Mouse (Mus musculus): ENCODE data around the gene Rgs7bp. TPM values are rescaled to one million over a fixed set of nuclear protein-coding genes. Genes with fewer than 3 reads are reported as not detected.

The Rgs7bp gene
- total and polyA plus RNA-seq, 2 experiments from 2014 or later, result 11.6 to 18.5 TPM

DNA sequence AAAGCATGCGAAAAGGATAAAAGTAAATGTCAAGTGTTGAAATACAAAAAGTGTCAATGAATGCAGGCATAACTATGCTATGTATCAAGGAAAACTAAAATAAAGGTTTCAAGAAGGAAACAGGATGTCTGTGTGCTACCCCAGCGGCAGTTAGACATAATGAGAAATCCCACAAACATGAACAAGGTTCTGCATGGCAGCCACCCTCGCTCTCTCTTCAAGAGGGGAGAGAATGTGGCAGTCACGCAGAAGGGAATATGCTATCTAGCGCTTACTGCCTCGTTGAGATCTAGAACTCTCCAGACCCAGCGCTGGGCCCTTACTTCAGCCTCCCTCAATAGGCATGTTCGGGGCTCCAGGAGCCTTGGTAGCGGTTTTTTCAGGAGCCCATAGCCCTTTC lies 38.2 kb downstream of the Rgs7bp start:
- Histone ChIP-seq H3K4me3 (ENCODE audit: low read length) (no peak overlapping the region), H3K4me1 (ENCODE audit: insufficient read depth, low read length) (no peaks in the 10 kb centered on the region), H3K36me3 (ENCODE audit: insufficient read depth, low read length) (no peaks in the 10 kb centered on the region), H3K9ac (replicated peaks; ENCODE audit: low read length) (no peak overlapping the region), H3K27me3 (ENCODE audit: insufficient read depth, low read length) (no peaks in the 10 kb centered on the region), H3K27ac (no peak overlapping the region), H3K4me2 (ENCODE audit: low read depth, low read length) (no peak overlapping the region), H3K9me3 (ENCODE audit: low read length) (no peaks in the 10 kb centered on the region)
- DNase-seq (ENCODE audit: low spot score), result no peak
- 80% methylated on average over 9 of the region's 9 CpGs for WGBS
- no peak for TF ChIP-seq CTCF (IDR thresholded peaks at IDR 0.05; ENCODE audit: low read depth)
- ATAC-seq, result no peak

DNA sequence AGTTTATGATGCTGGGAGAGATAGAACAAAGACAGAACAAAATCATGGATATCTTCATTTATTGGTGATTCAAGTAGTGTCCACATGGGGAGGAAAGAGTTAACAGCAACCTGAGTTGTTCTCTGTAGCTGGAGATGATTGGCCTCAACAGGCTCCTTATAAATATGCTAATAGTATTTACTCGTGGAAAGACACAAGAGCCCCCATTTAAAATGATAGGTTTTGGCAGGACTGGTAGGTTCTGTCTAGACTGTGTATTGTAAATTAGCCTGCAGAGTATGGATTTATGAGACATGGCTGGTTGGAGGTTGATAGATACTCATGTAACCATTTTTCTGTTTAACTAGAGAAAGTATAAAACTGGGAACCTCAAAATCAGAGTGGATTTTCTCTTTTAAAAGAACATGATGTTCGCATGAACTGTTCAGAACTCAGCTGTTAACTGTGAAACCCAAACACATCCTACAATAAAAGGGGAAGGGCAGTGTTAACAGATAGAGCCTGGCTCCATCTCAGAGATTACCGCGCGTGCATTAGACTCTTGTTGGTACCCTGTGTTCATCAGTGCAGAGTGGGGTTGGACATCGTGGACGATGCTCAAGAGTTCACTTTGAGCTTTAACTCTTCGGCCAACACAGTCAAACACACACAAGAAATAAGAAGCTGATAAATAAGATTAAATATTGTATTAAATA lies 38.9 kb downstream of the Rgs7bp start:
- 62% methylated on average over 8 of the region's 8 CpGs for WGBS
- Histone ChIP-seq H3K36me3 (ENCODE audit: insufficient read depth, low read length) (no peaks in the 10 kb centered on the region), H3K27me3 (ENCODE audit: insufficient read depth, low read length) (no peaks in the 10 kb centered on the region), H3K9me3 (ENCODE audit: low read length) (no peaks in the 10 kb centered on the region), H3K4me1 (ENCODE audit: insufficient read depth, low read length) (no peaks in the 10 kb centered on the region), H3K27ac (no peak overlapping the region), H3K9ac (replicated peaks; ENCODE audit: low read length) (no peak overlapping the region), H3K4me2 (ENCODE audit: low read depth, low read length) (no peak overlapping the region), H3K4me3 (ENCODE audit: low read length) (no peak overlapping the region)
- no peak for TF ChIP-seq CTCF (IDR thresholded peaks at IDR 0.05; ENCODE audit: low read depth)
- DNase-seq (ENCODE audit: low spot score), result peak; percentile 15
- ATAC-seq, result peak; percentile 38; the same call in 1 of the 2 replicates

DNA sequence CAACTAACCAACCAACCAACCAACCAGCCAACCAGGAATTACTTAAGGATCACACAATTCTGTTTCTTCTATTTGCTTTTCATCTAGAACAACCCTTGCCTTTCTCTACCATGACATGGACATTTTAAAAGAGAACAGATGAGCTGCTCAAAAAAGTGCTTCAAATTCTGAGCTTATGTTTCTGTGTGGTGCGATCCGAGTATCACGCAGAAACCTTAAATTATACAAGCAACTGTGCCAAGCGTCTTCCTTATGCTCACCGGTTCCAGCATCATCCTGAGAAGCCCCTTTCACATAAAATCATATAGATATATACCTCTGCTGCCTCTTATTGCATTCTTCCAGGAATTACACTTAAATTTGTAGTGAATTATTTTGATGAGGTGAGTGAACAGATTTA lies 43.4 kb downstream of the Rgs7bp start:
- WGBS, result 96% methylated on average over 5 of the region's 5 CpGs
- no peak overlapping the region for H3K9ac ChIP-seq (replicated peaks; ENCODE audit: low read length)
- no peak overlapping the region for H3K27ac ChIP-seq
- H3K36me3 ChIP-seq (ENCODE audit: insufficient read depth, low read length), result no peaks in the 10 kb centered on the region
- H3K4me1 ChIP-seq (ENCODE audit: insufficient read depth, low read length), result no peaks in the 10 kb centered on the region
- H3K9me3 ChIP-seq (ENCODE audit: low read length), result no peaks in the 10 kb centered on the region
- no peak overlapping the region for H3K4me3 ChIP-seq (ENCODE audit: low read length)
- H3K27me3 ChIP-seq (ENCODE audit: insufficient read depth, low read length), result no peaks in the 10 kb centered on the region
- DNase-seq (ENCODE audit: low spot score) (no peak), ATAC-seq (no peak)
- no peak overlapping the region for H3K4me2 ChIP-seq (ENCODE audit: low read depth, low read length)
- no peak for TF ChIP-seq CTCF (IDR thresholded peaks at IDR 0.05; ENCODE audit: low read depth)

DNA sequence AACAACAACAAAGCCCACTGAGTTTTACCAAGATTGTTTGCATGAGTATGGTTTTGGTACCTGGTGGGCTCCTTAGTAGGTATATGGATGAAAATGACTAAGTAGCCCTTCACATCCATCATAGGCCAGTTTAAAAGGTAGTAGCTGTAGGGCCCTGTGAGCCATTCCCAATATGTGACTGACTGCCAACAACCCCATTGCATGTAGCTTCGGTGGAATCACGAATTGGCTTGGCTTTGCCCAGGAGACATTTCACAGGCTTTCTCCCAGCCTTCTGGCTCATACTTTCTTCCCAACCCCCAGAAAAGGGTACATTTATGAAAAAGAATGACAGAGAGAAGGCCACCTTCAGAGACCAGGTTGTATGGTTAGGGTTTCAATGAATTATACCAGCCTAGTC lies 45.8 kb downstream of the Rgs7bp start:
- no peak overlapping the region for H3K4me3 ChIP-seq (ENCODE audit: low read length)
- H3K9me3 ChIP-seq (ENCODE audit: low read length), result no peaks in the 10 kb centered on the region
- H3K4me2 ChIP-seq (ENCODE audit: low read depth, low read length), result no peak overlapping the region
- H3K27ac ChIP-seq, result no peak overlapping the region
- no peaks in the 10 kb centered on the region for H3K27me3 ChIP-seq (ENCODE audit: insufficient read depth, low read length)
- H3K36me3 ChIP-seq (ENCODE audit: insufficient read depth, low read length), result no peaks in the 10 kb centered on the region
- H3K9ac ChIP-seq (replicated peaks; ENCODE audit: low read length), result no peak overlapping the region
- ATAC-seq (no peak), DNase-seq (ENCODE audit: low spot score) (no peak)
- no peak for TF ChIP-seq CTCF (IDR thresholded peaks at IDR 0.05; ENCODE audit: low read depth)
- no peaks in the 10 kb centered on the region for H3K4me1 ChIP-seq (ENCODE audit: insufficient read depth, low read length)
- WGBS, result 86% methylated on average over 2 of the region's 2 CpGs

DNA sequence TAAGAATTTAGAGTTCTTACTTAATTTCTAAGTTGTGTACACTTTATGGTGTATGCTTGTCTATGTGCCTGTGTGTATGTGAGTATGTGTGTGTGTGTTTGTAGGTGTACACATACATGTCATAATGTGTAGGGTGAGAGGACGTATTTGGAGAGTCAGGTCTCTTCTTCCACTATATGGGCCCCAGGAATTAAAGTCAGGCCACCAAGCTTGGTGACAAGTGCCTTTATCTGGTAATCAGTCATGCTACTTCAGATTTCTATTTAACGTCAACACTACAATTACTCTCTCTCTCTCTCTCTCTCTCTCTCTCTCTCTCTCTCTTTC lies 51.9 kb downstream of the Rgs7bp start:
- peak overlapping the region; percentile 72 for H3K27ac ChIP-seq
- DNase-seq (ENCODE audit: low spot score), result no peak
- no peaks in the 10 kb centered on the region for H3K9me3 ChIP-seq (ENCODE audit: low read length)

DNA sequence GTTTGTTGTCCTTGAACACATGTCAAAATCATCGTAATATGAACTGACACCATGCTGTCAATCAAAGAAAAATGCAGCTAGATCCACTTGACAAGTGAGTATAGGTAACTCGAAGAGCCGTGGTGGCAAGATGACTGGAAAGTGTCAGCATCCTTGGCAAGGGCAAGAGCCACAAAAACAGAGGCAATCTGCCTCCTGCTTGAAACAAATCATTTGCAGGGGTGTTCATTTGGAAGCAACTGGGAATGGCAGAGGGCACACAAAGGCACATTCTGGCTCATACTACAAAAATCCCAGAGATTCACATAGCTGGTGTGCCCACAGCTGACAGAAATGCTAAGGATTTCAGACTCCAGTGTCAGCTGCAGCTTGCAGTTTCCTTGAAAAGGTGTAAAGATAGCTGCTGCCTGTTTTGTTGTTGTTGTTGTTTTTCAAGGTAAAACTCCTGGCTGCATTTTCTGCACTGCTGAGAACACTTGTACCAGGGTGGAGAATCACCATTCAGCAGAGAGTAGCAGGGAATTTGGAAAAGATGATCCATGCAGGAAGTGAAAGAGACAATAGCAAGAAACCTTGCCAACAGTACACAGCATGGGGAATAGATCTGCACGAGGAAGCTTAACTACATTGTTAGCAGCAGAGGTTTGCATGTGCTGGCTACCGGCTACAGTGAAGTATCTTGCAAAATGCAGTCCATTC lies 52.4 kb downstream of the Rgs7bp start:
- Histone ChIP-seq H3K27me3 (ENCODE audit: insufficient read depth, low read length) (no peaks in the 10 kb centered on the region), H3K9me3 (ENCODE audit: low read length) (no peaks in the 10 kb centered on the region), H3K27ac (peak overlapping the region; percentile 72), H3K4me2 (ENCODE audit: low read depth, low read length) (no peak overlapping the region), H3K4me1 (ENCODE audit: insufficient read depth, low read length) (no peaks in the 10 kb centered on the region), H3K4me3 (ENCODE audit: low read length) (no peak overlapping the region), H3K9ac (replicated peaks; ENCODE audit: low read length) (no peak overlapping the region), H3K36me3 (ENCODE audit: insufficient read depth, low read length) (no peaks in the 10 kb centered on the region)
- WGBS, result 37% methylated on average over 5 of the region's 5 CpGs
- ATAC-seq (peak; percentile 79), DNase-seq (ENCODE audit: low spot score) (peak; percentile 59)
- no peak for TF ChIP-seq CTCF (IDR thresholded peaks at IDR 0.05; ENCODE audit: low read depth)

More for the DNA sequence above, 51.9 kb downstream of the Rgs7bp start:
- no peak for ATAC-seq
- H3K9ac ChIP-seq (replicated peaks; ENCODE audit: low read length), result no peak overlapping the region
- WGBS, result 44% methylated on average over 2 of the region's 2 CpGs
- H3K4me2 ChIP-seq (ENCODE audit: low read depth, low read length), result no peak overlapping the region
- no peaks in the 10 kb centered on the region for H3K4me1 ChIP-seq (ENCODE audit: insufficient read depth, low read length)
- no peak overlapping the region for H3K4me3 ChIP-seq (ENCODE audit: low read length)
- H3K27me3 ChIP-seq (ENCODE audit: insufficient read depth, low read length), result no peaks in the 10 kb centered on the region
- no peak for TF ChIP-seq CTCF (IDR thresholded peaks at IDR 0.05; ENCODE audit: low read depth)
- H3K36me3 ChIP-seq (ENCODE audit: insufficient read depth, low read length), result no peaks in the 10 kb centered on the region

DNA sequence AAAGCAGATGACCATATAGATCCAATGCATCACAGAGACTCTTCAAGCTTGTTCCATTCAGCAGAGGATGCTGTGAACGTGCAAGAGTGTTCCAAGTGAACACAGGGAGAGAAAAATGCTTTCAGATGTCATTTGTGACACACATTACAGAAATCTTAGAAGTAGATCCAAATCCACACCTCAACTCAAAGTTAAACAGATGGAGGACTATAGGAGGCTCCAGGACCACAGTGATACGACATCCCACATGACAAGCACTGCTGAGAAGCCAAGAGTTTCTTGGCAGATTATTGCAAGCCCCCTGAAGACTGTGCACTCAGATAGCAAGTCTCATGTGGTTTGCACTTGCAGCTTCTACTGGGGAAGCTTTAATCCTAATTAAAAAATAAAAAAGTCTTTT lies 53.0 kb downstream of the Rgs7bp start:
- no peak overlapping the region for H3K9ac ChIP-seq (replicated peaks; ENCODE audit: low read length)
- no peaks in the 10 kb centered on the region for H3K4me1 ChIP-seq (ENCODE audit: insufficient read depth, low read length)
- WGBS, result 38% methylated on average over 2 of the region's 2 CpGs
- TF ChIP-seq CTCF (IDR thresholded peaks at IDR 0.05; ENCODE audit: low read depth), result no peak
- peak overlapping the region; percentile 72 for H3K27ac ChIP-seq
- H3K36me3 ChIP-seq (ENCODE audit: insufficient read depth, low read length), result no peaks in the 10 kb centered on the region
- H3K4me2 ChIP-seq (ENCODE audit: low read depth, low read length), result no peak overlapping the region
- no peaks in the 10 kb centered on the region for H3K27me3 ChIP-seq (ENCODE audit: insufficient read depth, low read length)
- peak; percentile 87 for ATAC-seq
- DNase-seq (ENCODE audit: low spot score), result peak; percentile 34
- no peaks in the 10 kb centered on the region for H3K9me3 ChIP-seq (ENCODE audit: low read length)
- H3K4me3 ChIP-seq (ENCODE audit: low read length), result no peak overlapping the region

All from hindbrain, postnatal 0 days (tissue).